Mouse (Mus musculus): ENCODE results near the gene Apoa2.

DNA sequence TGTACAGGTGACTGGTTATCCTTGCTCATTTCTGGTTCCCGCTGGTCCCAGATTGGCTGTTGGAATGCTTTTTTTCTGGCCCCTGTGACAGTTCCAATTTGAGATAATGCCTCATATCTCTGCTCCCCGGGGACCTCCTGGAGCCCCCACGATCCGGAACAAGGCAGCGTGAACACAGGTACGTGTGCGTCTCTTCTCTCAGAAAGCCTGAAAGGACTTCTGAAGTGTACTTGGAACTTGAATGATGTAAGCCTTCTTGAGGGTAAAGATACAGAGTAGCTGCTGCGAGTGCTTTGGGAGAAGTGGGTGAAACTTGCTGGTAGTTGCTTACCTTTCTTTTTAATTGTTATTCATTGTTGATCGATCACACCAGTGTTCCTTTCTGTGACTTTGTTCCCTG is 46.3 kb downstream of the Apoa2 start:
- TF ChIP-seq POLR2A (IDR thresholded peaks at IDR 0.05; ENCODE audit: low read depth, low read length) (no peak), CTCF (IDR thresholded peaks at IDR 0.05; ENCODE audit: borderline replicate concordance, insufficient read depth, low read length) (no peak)

Measured in embryonic fibroblast, embryonic 13.5 days (primary cell).